In the genomic region with DNA sequence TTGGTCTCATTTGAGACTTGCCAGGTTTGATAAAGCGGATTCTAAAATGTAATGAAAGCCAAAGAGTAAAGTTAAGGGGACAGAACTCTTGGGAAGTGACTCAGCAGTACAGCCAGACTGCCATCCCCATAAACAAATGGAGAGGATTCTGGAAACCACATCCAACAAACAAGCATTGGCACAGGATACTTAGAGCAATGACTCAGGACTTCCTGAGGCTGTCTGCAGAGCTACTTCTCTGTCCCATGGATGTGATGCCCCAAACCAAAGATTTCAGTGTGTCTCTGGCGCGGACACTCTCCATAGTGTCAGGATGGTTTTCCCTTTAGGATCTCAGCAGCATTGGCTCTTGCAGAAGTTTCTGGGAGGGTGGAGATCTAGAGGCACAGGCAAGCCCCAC, we compare ENCODE assay signal across 35 mouse cellular contexts. TPM values are rescaled to one million over a fixed set of nuclear protein-coding genes. Genes with fewer than 3 reads are reported as not detected.
DNase-seq lines count a peak whose midpoint lies in the region; ATAC-seq and TF ChIP-seq lines count a peak whose summit lies in the region.
"Had no signal": no experiment of that assay in that cellular context is flagged by ENCODE, and none has a peak within 500 bp of the region (broad histone marks: within the 10 kb centered on the region; RNA-seq: fewer than 3 reads in every experiment).

No protein-coding gene starts in this region.

- H3K27ac ChIP-seq in forebrain, embryonic 10.5 days = no peak overlapping the region
- H3K27ac ChIP-seq: embryonic facial prominence, embryonic 15.5 days; forebrain, embryonic 12.5 days; heart, embryonic 15.5 days; hindbrain, embryonic 13.5 days; kidney, postnatal 0 days; limb, embryonic 13.5 days; liver, embryonic 14.5 days; macrophage had no signal

- 93% methylated on average over 3 of the region's 3 CpGs for WGBS in forebrain, embryonic 10.5 days

- DNase-seq in heart, adult 9 months (ENCODE audit: low spot score in 2 of 2) = peak; percentile 22 to 26
- no peak for DNase-seq in heart, adult 8-10 months (ENCODE audit: low spot score)
- DNase-seq in 416B (ENCODE audit: low read depth) (peak; percentile 86), Patski (ENCODE audit: low read depth, low spot score) (no peak)
- DNase-seq in fibroblast of lung, adult 2 months (ENCODE audit: low read depth) = peak; percentile 9
- DNase-seq in adrenal gland, postnatal 25 days = no peak
- DNase-seq in forebrain, embryonic 10.5 days (ENCODE audit: extremely low spot score, low spot score) = no peak
- DNase-seq: adrenal gland, postnatal 10 days; cerebellum, adult 8-10 months; cerebellum, postnatal 36 days; heart, postnatal 36 days; kidney, adult 18-20 months; layer of hippocampus, adult 9-11 months; right cerebral cortex, postnatal 14 days; spleen, adult 18-20 months had no signal

- H3K36me3 ChIP-seq in forebrain, embryonic 10.5 days (replicated peaks) = no peaks in the 10 kb centered on the region
- H3K36me3 ChIP-seq: embryonic facial prominence, embryonic 15.5 days; forebrain, embryonic 12.5 days; heart, embryonic 15.5 days; hindbrain, embryonic 13.5 days; limb, embryonic 13.5 days had no signal

- H3K9me3 ChIP-seq in forebrain, embryonic 10.5 days = no peaks in the 10 kb centered on the region
- H3K9me3 ChIP-seq: embryonic facial prominence, embryonic 15.5 days; forebrain, embryonic 12.5 days; heart, embryonic 15.5 days; hindbrain, embryonic 13.5 days; limb, embryonic 13.5 days had no signal

- no peak overlapping the region for H3K4me3 ChIP-seq in forebrain, embryonic 10.5 days
- H3K4me3 ChIP-seq: embryonic facial prominence, embryonic 15.5 days; forebrain, embryonic 12.5 days; heart, embryonic 15.5 days; hindbrain, embryonic 13.5 days; limb, embryonic 13.5 days had no signal

- in situ Hi-C loops in Patski (cut with MboI; ENCODE audit: low pct_unique_long_range_greater_than_20kb) = loop anchor here (5.0 kb wide), 1 partner anchor 60 kb away; no protein-coding TSS in a partner anchor

- H3K4me1 ChIP-seq in forebrain, embryonic 10.5 days = peaks cover 8% of the 10 kb centered on the region
- H3K4me1 ChIP-seq: embryonic facial prominence, embryonic 15.5 days; forebrain, embryonic 12.5 days; heart, embryonic 15.5 days; hindbrain, embryonic 13.5 days; limb, embryonic 13.5 days had no signal

- no peak for TF ChIP-seq CTCF in Patski (IDR thresholded peaks at IDR 0.05)

- POLR2A ChIA-PET in Patski (lab: Charles Lee) = no interaction called here

- CTCF ChIA-PET in Patski (lab: Charles Lee) = no interaction called here

- ATAC-seq in Patski = peak; percentile 65
- ATAC-seq: activated CD4-positive, CD25-positive, alpha-beta regulatory T cell, adult 4 months had no signal

- no peaks in the 10 kb centered on the region for H3K27me3 ChIP-seq in Patski
- no peaks in the 10 kb centered on the region for H3K27me3 ChIP-seq in forebrain, embryonic 10.5 days (ENCODE audit: poor library complexity, severe bottlenecking)
- H3K27me3 ChIP-seq: embryonic facial prominence, embryonic 15.5 days; forebrain, embryonic 12.5 days; heart, embryonic 15.5 days; hindbrain, embryonic 13.5 days; limb, embryonic 13.5 days had no signal

RNA-seq across cellular contexts. Expression of a gene that starts 25.2 kb away (rescaled TPM):
- total RNA-seq in heart, adult 8-10 months (2022) = not detected
- polyA plus RNA-seq in Patski (2021) = not detected
- total RNA-seq in adrenal gland, postnatal 25 days (2021) = not detected in 2 replicates
- polyA plus RNA-seq in forebrain, embryonic 10.5 days (2016; fragmentation: Nextera tagmentation; extraction: Ambion mirVana) = not detected in 2 replicates
- total RNA-seq: adrenal gland, postnatal 10 days; heart, postnatal 36 days; left cerebral cortex, adult 18-20 months; left cerebral cortex, postnatal 25 days; midbrain, postnatal 0 days had no signal
- polyA plus RNA-seq: activated CD4-positive, CD25-positive, alpha-beta regulatory T cell, adult 4 months; brain, embryonic 14.5 days; embryonic facial prominence, embryonic 15.5 days; forebrain, embryonic 12.5 days; gonadal fat pad, adult 2 months; heart, embryonic 15.5 days; hindbrain, embryonic 13.5 days; kidney, postnatal 0 days; large intestine, adult 2 months; limb, embryonic 13.5 days; liver, embryonic 14.5 days; lung, embryonic 16.5 days; macrophage; midbrain, embryonic 11.5 days; midbrain, postnatal 0 days; neural tube, embryonic 11.5 days; thymus, postnatal 0 days; urinary bladder, adult 2 months had no signal

Comparison
In these comparisons a context has a peak if more than half of its experiments do, and no peak if none do; other contexts are left out.
1. DNase-seq: peak in heart, adult 9 months (2 of 2), 416B (single experiment) and fibroblast of lung, adult 2 months (single experiment); none in heart, adult 8-10 months (single experiment), Patski (single experiment), adrenal gland, postnatal 25 days (single experiment) and forebrain, embryonic 10.5 days (single experiment).